Mouse (Mus musculus) retina, postnatal 1 day (tissue): Measurements from ENCODE around the gene Lrrtm3.
A peak's percentile ranks its signal among the peaks of the same experiment; 100 is the strongest.

Experiments used
- DNase-seq: peaks from one replicate; pipeline ENCODE4 v3.0.0-alpha.2; 2012

Lrrtm3 gene

DNA sequence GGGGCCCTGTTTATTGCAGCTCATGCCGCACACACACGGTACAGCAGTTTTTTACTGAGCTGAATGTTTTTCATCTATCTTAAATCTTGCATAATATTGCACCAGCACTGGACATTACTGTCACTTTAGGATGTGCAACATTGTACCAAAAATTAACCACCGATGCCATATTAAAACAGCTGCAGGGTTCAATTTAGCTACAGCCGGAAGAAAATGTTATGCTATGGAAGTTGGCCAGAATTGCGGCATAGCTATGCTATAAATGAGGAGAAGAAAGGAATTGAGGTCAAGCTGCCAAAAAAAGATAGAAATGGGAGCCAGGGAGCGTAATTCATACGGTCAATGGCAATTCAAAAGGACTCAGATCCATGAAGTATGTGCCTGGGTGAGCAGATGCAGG, 48.9 kb downstream of the Lrrtm3 start:
- DNase-seq: no peak

DNA sequence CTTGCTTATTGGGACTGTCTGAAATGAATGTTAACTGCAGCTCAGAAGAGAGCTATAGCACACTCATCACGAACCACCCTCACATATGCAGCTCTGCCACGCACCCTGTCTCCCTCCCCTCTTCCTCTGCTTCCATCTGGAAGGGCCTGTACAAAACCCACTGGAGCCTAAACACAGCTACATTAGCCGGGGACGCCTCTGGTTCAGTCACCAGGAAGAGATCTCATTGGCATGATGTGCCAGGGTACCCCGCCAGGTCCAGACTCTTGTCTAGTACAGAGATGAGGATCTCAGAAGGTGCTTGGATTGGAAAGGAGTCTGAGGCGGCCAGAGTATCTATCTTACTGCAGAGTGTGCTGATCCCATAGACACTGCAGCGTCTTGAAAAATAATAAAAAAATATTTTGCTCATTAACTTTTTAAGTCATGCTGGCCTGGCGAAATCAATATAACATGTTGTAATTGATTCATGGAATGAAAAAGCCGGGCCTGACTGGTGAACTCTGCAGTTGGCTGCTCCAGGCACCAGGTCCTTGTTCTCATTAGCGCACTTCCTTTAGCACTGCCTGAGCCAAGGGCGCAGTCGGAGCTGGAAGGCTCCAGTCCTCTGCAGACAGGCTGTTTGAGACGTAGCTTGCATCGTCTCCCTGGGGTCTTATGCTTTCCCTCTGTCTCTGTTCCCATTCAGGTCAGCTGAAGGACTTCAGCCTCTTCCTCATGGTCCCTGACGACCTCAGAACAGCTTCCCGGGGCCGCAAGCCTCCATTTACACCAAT, 50.1 kb downstream of the Lrrtm3 start:
- peak; percentile 43 for DNase-seq

DNA sequence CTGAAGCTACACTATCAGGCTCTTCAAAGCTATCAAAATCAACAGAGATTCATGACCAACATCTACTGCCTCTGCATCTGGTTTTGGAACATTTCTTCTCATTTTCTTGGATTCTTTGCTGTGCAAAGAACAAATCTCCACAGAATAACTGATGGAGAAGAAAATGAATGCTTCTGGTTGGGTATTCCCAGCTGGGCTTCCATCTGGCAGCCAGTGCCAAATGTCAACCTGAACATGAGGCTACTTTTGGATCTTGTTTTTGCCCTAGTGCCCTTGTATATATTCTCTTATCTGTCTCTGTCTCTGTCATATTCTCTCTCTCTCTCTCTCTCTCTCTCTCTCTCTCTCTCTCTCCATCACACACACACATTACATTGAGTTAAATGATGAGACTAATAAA, 59.2 kb downstream of the Lrrtm3 start:
- no peak for DNase-seq

DNA sequence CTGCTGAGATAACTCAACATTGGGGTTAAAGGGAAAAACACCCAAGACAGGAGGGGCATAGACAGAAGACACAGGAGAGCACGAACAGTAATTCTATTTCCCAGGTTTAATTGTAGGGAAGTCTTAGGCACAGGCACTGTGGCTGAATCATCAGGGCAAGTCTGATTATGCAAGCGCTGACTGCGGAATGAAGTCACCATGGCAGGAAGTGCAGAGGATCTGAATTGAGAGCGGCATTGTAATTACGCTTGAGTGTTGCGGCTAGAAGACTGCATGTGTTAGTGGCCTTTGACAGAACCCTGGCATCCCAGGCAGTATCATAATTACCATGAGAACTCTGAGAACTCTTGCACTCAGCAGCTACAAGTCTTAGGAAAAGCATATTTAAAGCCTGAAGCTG, 66.7 kb downstream of the Lrrtm3 start:
- no peak for DNase-seq

DNA sequence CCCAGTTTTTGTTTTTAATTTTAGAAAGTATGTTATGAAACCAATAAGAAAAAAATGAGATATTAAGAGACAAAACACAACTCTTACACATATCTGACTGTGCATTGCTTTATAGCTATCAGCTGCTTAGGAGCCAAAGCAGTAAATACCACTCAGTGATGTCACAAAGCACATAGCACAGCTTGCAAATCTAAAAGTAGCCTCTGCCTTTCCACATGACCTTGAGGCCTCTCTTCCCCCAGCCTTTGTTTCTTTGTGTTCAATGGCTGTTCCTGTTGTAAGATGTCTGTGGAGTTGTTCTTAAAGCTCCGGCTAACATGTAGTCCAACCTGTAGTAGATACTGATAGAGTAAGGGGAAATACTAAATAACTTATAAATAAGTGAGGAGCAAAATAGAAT, 69.7 kb downstream of the Lrrtm3 start:
- DNase-seq: no peak

DNA sequence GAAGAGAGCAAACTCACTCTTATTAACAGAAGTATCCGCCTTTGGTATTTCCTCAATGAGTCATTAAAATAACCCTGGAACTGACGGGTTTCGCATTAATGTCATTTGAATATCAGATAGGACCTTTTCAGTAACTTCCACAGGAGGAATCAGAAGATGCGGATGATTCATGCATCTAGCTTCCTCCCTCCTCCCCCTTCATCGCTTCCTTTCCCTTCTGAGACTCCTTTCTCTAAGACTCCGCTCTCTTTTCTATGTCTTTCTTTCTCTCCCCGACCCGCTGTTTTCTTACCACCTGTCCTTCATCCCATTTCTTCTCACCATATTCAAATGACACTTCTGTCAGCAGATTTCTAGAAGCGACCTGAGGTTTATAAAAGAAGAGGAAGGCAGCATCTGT, 88.1 kb downstream of the Lrrtm3 start:
- no peak for DNase-seq

DNA sequence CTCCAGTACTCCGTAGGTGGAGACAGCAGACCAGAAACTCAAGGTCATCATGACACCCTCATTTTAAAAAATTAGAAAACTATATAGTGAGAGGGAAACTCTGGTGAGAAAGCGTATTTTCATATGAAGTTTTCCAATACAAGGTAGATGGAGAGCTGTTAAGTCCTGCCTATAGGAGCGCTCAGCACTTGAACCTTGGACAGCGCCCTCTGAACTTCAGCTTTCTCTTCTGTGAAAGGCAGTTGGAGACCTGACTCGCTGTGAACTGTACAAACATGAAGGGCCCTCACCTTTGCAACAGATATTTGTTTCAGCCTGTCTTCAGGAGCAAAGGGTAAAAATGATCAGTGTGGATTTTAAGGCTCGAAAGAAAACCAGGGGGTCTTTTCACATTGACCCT, 88.5 kb downstream of the Lrrtm3 start:
- DNase-seq: no peak

DNA sequence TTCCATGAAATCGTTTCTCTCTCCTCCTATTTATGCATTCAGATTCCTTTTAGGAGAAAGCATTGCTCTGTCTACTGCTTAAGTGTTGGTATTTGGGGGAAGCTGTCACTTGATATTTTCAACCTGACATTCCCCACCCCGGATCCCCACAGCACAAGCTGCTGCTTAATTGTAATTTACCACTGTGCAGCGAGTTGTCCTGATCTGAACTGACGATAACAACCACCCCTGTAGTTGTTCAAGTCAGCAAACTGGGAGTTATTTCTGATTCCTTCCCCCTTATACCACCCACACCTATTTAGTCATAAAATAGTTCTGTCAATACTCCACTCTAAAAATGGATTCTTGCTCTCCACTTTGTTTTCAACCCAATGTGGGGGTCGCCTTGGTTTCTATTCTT, 95.8 kb downstream of the Lrrtm3 start:
- DNase-seq: no peak

DNA sequence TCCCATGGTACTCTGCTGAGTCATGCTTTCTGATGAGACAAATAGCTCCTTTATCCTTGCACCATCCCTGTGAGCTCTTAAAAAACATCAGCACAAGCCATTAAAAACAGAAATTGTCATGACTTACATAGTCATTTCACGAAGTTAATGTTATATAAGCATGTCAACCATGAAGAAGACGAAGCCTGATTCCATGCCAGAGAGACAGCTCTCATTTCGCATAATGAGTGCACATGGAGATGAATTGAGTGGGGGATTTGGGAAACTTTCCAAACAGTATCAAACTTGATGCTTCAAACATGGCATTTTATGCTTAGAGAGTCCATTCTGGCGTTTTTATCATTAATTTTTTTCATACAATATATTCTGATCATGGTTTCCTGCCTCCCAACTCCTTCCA, 104.5 kb downstream of the Lrrtm3 start:
- no peak for DNase-seq

DNA sequence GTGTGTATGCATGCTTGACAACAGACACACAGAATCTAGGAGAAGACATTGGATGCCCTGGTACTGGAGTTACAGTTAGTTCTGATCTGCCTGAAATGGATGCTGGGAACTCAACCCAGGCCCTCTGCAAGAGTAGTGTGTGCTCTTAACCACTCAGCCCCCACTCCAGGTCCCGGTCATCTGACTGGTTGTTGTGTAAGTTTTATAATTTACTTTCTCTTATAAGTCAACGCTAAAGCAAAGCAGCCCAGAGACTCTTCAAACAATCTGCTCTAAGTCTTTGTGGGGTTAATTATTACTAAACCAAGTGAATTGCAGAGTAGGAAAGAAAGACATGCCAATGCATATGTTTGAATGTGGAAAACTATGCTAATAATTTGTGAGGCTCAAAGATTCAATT, 110.7 kb downstream of the Lrrtm3 start:
- no peak for DNase-seq

DNA sequence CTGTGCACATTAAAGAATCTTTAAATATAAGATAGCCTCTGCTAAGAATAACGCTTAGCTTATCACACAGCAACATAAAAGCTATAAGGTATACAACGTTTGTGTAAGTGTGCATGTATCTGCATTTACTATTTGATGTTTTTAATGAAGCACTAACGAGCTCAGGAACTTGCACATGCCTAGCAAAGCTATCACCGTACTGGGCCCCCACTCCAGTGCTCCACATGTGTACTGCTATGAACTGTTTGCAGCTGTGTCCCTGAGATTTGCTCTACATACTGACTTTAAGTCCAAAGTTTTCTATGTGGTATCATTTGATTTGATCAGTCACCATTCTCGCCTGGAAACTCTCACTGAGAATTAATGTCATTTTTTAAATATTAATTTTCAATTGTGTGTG, 111.1 kb downstream of the Lrrtm3 start:
- no peak for DNase-seq

DNA sequence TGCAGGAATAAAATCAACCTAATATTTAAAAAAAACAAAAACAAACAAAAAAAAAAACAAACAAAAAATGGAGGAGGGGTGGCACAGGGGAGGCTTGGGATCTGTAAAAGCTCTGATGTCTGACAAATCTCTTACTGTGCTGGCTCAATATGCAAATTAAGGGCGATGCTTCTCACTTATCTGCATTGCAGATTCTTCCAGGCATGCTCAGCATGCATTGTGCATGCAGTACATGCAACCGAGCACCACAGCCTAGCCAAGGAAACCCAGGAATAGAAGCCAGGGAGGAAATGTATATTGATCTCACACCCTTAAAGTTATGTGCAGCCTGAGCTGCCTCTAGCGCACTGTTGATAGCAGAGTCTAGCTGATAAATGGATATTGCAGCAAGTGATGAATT, 111.5 kb downstream of the Lrrtm3 start:
- peak; percentile 11 for DNase-seq

DNA sequence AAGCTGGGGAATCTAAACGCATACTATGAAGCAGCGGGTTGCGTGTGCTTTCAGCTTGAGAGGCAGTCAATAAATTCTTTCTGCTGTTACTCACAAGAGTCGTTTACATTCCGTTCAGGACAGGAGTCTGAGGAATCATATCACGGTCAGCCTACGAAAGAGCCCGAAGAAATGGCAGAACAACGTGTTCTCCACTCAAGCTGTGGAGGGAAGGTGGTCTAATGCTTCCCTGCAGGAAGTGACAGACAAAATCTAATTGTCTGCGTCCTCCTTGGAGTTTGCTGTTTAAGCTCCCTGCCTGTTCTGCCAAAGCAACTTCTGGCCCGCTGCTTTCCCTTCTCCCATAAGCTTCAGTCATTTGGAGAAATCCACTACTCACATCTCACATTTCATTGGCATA, 112.0 kb downstream of the Lrrtm3 start:
- peak; percentile 11 for DNase-seq

DNA sequence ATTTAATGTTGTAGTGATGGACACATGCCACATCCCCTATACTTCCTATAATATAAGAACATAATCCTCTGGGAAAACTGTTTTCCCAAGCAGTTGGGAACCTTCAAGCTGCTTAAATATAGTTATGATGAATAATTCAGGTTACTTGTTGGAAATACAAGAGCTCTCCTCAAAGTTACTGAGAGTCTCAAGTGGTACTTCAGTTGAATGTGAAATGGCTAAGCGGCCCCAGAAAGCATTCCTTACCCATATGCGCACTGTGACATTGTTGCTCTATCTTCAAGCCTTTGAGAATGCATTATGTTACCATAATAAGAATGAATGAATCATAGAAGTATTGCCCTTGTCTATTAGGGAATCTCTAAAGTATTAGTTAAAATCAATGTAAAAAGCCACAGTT, 117.8 kb downstream of the Lrrtm3 start:
- no peak for DNase-seq

DNA sequence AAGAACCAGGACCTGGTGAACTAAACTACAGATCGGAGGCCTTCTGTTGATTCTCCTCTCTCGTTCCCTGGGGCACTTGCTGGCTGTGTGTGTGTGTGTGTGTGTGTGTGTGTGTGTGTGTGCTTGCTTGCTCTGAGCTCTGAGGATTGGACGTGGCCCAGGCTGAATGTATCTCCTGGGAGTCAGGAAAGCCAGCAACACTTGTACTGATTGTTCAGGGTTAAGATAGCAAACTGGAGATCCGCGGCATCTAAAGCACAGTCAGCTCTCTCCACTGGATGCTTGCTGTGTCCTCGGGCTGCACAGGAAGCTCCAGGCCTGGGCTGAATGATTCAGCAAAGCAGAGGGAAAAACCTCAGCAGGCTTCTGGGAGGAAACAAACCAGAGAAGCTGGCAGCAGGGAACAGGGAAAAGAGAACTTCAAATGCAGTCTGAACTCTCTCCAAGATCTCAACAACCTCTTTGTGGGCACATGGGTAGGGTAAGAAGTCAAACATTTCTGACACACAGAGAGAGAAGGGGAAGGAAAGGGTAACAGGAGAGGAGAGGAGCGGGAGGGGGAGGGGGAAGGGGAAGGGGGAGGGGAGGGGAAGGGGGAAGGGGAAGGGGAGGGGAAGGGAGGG, 135.7 kb downstream of the Lrrtm3 start:
- peak; percentile 25 for DNase-seq

DNA sequence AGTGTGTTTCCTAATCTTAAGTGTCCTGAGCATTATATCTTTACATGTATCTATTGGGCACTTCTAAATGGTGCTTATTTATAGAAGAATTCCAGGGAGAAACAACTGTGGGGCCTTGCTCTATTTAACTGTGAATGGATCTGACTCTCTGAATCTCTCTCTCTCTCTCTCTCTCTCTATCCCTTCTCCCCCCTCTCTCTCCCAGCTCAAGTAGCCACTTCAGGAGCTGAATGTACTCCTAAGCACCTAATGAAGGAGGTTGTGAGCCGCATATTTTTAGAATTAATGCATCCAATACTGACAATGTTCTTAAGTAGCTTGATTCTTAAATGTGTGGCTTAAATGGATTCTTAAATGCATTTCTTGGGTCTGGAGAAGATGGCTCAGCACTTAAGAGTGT, 138.6 kb downstream of the Lrrtm3 start:
- no peak for DNase-seq

DNA sequence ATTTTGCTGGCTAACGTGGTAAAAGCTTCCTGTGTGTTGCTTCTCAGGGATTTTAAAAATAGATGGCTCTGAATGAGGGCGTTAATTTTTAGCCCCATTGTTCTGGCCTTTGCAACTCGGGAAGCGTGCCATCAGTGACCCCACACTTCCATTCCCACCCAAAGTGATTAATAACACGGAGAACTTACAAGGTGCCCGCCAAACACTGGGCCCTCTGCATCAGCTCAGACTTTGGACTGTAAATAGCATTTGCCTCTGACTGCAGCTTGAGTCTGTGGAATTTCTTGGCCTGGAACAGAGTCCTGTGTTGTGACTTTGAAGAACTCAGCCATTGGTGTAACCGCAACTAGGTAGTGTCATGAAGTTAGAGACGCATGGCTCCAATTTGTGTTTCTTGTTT, 139.2 kb downstream of the Lrrtm3 start:
- no peak for DNase-seq

DNA sequence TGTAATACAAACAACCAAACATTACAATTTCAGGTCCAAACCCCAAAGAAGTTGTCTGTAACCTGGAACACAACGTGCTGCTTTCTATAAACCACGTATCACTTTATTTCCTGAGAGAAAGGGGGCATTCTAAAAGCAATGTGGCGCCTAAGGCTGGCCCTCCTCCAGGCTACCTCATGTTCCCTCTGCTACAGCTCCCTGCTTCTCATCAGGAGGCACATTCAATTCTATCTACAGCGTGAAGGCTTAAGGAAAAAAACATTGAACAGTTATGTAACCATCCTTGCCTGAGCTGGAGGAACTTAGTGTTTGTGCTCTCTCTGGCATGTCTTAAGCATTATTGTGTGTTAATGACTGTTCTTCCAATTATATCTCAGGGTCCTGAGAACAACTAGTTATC, 142.8 kb downstream of the Lrrtm3 start:
- DNase-seq: no peak

DNA sequence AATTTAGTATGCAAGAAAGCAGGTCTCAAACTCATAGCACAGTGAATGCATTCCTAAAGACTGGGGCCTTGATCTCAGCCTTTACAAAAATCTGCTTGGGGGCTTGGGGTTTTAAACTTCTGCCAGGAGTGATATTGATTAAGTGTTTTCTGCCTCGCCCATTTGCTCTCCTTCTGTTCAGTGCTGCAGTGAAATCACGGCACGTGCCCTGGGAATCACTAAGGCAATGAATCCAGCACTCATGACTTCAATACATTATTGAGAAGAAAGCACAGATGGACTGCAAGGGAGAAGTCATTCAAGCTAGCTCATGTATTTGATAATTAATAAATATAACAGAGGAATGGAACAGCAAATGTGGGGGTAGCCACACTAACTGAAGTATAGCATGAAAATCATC, 144.5 kb downstream of the Lrrtm3 start:
- DNase-seq: no peak

DNA sequence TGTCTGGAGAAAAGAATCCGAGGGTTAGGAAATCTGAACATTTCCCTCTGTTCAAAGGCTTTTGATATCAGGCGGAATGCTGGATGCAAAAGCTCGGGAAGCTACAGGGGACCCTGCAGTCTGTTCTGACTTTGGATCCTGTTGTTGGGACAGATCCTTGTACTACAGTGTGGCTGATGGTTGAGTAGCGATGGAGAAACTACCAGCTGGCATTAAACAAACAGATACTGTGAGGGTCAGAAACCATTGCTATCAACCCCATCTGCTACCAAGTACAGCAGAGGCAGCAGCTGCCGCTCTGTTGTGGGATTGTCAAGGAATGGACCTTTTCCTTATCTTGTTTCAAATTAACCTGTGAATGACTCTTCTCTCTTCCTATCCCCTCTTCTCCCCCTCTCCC, 156.1 kb downstream of the Lrrtm3 start:
- DNase-seq: no peak

DNA sequence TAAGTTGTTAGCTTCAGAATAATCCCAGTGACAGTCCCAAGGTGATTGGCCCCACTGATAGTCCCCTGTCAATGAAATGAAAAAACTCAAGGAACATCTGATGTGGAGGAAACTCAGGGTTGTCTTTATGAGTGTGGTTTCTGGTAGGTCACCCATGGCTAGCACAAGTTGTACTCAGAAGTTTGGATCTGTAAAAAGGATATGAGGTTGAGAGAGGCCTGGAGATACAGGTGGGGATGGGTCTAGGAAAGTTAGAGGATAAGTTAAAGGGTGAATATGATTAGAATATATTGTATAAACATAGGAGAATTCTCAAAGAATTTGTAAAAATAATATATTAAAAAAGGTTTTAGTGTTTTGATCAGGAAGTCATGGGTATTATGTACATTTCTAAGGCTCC, 162.7 kb downstream of the Lrrtm3 start, which contains the start of gene Gm10118:
Gm10118 (minus strand) TSS at position 101 of the 400 bp plus-strand sequence.
- no peak for DNase-seq

DNA sequence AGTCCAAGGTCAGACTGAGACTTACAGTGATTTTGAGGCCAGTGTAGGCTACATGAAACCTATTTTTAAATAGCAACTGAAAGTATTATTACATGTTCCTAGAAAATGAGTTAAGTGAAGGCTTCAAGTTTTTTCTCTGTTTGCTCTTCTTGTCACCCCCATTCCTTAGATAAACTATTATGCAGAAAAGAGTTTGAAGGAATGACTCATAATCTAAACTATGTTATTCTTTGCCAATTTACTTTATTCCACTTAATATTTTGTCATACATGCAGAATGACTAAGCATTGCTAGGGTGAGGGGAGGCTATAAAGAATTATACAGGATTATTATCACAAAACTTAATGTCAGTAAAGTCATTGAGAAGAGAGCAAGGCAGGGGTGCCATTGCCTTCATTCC, 181.2 kb downstream of the Lrrtm3 start:
- DNase-seq: no peak

DNA sequence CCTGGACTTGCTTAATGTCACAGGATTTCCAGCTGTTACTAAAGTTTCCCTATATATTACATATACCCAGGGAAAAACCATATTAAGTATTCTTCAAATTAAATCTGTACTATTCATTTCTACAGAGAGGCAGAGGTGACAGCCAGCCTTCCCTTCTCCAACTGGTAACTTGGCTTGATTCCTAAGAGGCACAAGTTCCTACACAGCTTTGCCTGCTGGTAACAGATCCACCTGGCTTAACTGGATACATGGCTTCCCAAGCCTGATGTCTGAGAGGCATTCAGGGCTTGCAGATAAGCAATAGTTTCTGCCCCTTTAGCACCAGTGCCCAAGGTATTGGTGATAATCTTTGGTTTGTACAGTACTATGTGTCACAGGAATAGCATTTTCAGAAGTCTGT, 190.2 kb downstream of the Lrrtm3 start:
- no peak for DNase-seq

DNA sequence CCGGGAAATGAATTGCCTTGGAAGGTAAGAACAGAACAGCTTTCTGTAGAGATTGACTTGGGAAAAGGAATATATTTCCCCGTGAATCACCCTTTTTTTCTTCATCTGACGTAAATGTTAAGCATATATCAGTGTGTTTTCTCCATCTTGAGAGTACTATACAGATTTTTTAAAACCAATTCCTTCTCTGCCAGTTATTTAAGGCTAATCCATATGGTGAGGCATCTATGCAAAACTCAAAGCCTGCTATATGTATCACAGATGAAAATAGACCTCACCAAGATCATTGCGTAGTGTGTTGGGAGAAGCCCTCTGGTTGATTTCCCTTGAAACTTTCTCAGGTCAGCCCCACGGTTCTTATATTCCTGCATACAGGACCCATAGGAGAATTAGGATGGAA, 195.5 kb downstream of the Lrrtm3 start:
- no peak for DNase-seq
